Mouse (Mus musculus): ENCODE data around the gene Tmigd3.

GRCm38 (mm10) chr3:105960700-105961099, 90.0 kb downstream of the Tmigd3 start:
- TF ChIP-seq EP300 (IDR thresholded peaks at IDR 0.05; ENCODE audit: low read length) = no peak
- no peak for TF ChIP-seq POLR2A (IDR thresholded peaks at IDR 0.05; ENCODE audit: low read depth, low read length)
- TF ChIP-seq NRF1 (IDR thresholded peaks at IDR 0.05; ENCODE audit: low read depth, low read length) = no peak
- TF ChIP-seq RAD21 (IDR thresholded peaks at IDR 0.05; ENCODE audit: low read depth, low read length) = peak; percentile 36
- peak; percentile 22 to 54; a peak in 3 of 4 replicates for TF ChIP-seq CTCF (conservative IDR thresholded peaks at IDR 0.05 in 1 of 2, IDR thresholded peaks at IDR 0.05 in 1 of 2; ENCODE audit: low read depth in 2 of 2, low read length in 2 of 2)
- no peak for TF ChIP-seq USF1 (IDR thresholded peaks at IDR 0.05; ENCODE audit: low read depth, low read length)

Measured in CH12.LX (cell line).